Mouse (Mus musculus) cortical plate, adult 2 months (tissue): ENCODE measurements at regions not wholly inside any gene's neighbourhood (a gene's known extent, or its start where the extent isn't known, plus 50 kb on each side); places are given as distances from the start of the nearest gene placed in this dataset.

Experiments
- H3K27ac ChIP-seq: fragments of 200-500 bp; 2 replicates; pipeline ENCODE4 v1.5.1; 2012; ENCODE audit warnings: low read length, control low read depth, inconsistent platforms; ENCODE audit not compliant: insufficient read depth
- H3K4me1 ChIP-seq: fragments of 200-500 bp; 2 replicates; pipeline ENCODE4 v1.6.1; 2011; ENCODE audit warnings: low read length; ENCODE audit not compliant: control insufficient read depth, insufficient read depth
- H3K4me3 ChIP-seq: fragments of 200-500 bp; 2 replicates; pipeline ENCODE4 v1.5.1; 2011; ENCODE audit warnings: mild to moderate bottlenecking, low read length, control low read depth; ENCODE audit not compliant: insufficient read depth
- CTCF ChIP-seq: fragments of 200-500 bp; IDR thresholded peaks from 2 replicates; pipeline ENCODE4 v1.5.1; 2011; ENCODE audit warnings: mild to moderate bottlenecking, control low read depth, low read length; ENCODE audit not compliant: insufficient read depth; ENCODE audit errors: extremely low read depth
- POLR2A ChIP-seq: fragments of 200-500 bp; IDR thresholded peaks from 2 replicates; pipeline ENCODE4 v1.6.1; 2011; ENCODE audit warnings: mild to moderate bottlenecking, low read length, control low read depth; ENCODE audit not compliant: insufficient read depth; ENCODE audit errors: extremely low read depth

- H3K27ac ChIP-seq, result peak overlapping the region; percentile 71; the same call in 1 of the 2 replicates
- H3K4me1 ChIP-seq, result no peaks in the 10 kb centered on the region
- TF ChIP-seq CTCF, result no peak
- TF ChIP-seq POLR2A, result no peak
- H3K4me3 ChIP-seq, result no peak overlapping the region
These were observed 221.9 kb downstream of the Gm9733 start for GRCm38 (mm10) chr3:15110037-15110748.

GRCm38 (mm10) chr3:15112177-15112838 is 219.8 kb downstream of the Gm9733 start:
- Histone ChIP-seq H3K4me3 (no peak overlapping the region), H3K4me1 (no peaks in the 10 kb centered on the region), H3K27ac (peak overlapping the region; percentile 77)
- TF ChIP-seq POLR2A (no peak), CTCF (no peak)

- Histone ChIP-seq H3K4me3 (no peak overlapping the region), H3K27ac (no peak overlapping the region), H3K4me1 (no peaks in the 10 kb centered on the region)
- no peak for TF ChIP-seq CTCF
- no peak for TF ChIP-seq POLR2A
These were observed 213.3 kb downstream of the Gm9733 start for GRCm38 (mm10) chr3:15118634-15119356.

GRCm38 (mm10) chr3:15126736-15127135 is 205.4 kb downstream of the Gm9733 start:
- H3K4me1 ChIP-seq, result no peaks in the 10 kb centered on the region
- TF ChIP-seq POLR2A, result no peak
- TF ChIP-seq CTCF, result no peak
- H3K4me3 ChIP-seq, result no peak overlapping the region
- no peak overlapping the region for H3K27ac ChIP-seq

GRCm38 (mm10) chr3:15128370-15128769 is 203.7 kb downstream of the Gm9733 start:
- Histone ChIP-seq H3K4me1 (no peaks in the 10 kb centered on the region), H3K4me3 (no peak overlapping the region), H3K27ac (no peak overlapping the region)
- TF ChIP-seq POLR2A, result no peak
- TF ChIP-seq CTCF, result no peak

GRCm38 (mm10) chr3:15128960-15129359 is 203.1 kb downstream of the Gm9733 start:
- no peak overlapping the region for H3K4me3 ChIP-seq

GRCm38 (mm10) chr3:15129729-15130369 is 202.3 kb downstream of the Gm9733 start:
- Histone ChIP-seq H3K4me1 (no peaks in the 10 kb centered on the region), H3K4me3 (no peak overlapping the region), H3K27ac (no peak overlapping the region)
- TF ChIP-seq CTCF (no peak), POLR2A (no peak)

More at GRCm38 (mm10) chr3:15128960-15129359, 203.1 kb downstream of the Gm9733 start:
- Histone ChIP-seq H3K4me1 (no peaks in the 10 kb centered on the region), H3K27ac (no peak overlapping the region)
- TF ChIP-seq CTCF (no peak), POLR2A (no peak)

GRCm38 (mm10) chr3:15132136-15132535 is 200.0 kb downstream of the Gm9733 start:
- TF ChIP-seq CTCF, result no peak
- no peak for TF ChIP-seq POLR2A
- Histone ChIP-seq H3K4me3 (no peak overlapping the region), H3K27ac (no peak overlapping the region), H3K4me1 (no peaks in the 10 kb centered on the region)

- Histone ChIP-seq H3K4me1 (no peaks in the 10 kb centered on the region; the same call in 1 of the 2 replicates), H3K4me3 (no peak overlapping the region), H3K27ac (no peak overlapping the region)
- TF ChIP-seq CTCF (no peak), POLR2A (no peak)
These were observed 192.6 kb downstream of the Gm9733 start for GRCm38 (mm10) chr3:15139550-15139949.

- H3K4me3 ChIP-seq, result no peak overlapping the region
- no peak for TF ChIP-seq CTCF
- no peak for TF ChIP-seq POLR2A
- H3K27ac ChIP-seq, result no peak overlapping the region
- no peaks in the 10 kb centered on the region; the same call in 1 of the 2 replicates for H3K4me1 ChIP-seq
These were observed 178.4 kb downstream of the Gm9733 start for GRCm38 (mm10) chr3:15153710-15154109.
